Mouse (Mus musculus): Measurements from ENCODE around the gene Hist1h2ab.
"Not testable (repeated sequence)": the region's sequence is repeated elsewhere in the genome, so short reads cannot be mapped to it uniquely, and the experiment has no call there.

The Hist1h2ab gene

DNA sequence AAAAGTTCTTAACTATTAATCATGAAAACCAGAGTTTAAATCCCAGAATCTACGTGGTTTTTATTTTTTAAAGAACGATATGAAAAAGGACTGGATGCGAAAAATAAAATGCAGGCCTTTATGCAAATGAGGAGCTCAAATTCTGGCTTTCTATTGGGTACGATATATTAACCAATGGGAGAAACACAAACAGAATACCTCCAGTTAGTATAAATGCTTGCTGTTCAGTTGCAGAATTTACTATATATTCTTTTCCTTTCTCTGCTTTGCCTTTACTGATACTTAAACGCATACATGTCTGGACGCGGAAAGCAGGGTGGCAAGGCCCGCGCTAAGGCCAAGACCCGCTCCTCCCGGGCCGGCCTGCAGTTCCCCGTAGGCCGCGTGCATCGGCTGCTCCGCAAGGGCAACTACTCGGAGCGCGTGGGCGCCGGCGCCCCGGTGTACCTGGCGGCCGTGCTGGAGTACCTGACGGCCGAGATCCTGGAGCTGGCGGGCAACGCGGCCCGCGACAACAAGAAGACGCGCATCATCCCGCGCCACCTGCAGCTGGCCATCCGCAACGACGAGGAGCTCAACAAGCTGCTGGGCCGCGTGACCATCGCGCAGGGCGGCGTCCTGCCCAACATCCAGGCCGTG is at the start of gene Hist1h2ab:
Hist1h2ab (plus strand) TSS at position 288 of the 639 bp plus-strand sequence.
- DNase-seq = peak; percentile 57 to 68

DNA sequence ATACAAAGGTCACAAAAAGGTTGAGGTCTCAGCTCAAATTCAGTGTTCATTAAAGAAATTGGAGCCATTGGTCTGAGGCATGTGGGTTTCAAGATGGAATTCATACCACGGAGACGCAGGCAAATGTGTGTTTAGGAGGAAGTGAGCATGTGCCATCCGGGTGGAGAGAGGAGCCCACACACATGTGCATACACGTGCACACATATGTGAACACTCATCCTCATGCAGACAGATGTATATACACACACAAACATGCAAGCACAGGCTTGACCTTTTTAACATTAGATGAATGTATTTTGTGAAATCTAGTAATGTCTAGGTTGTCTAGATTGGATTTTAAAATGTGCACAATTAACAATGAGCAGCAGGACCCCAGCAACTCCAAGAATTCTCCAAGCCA is 48.7 kb upstream of the Hist1h2ab start:
- DNase-seq = no peak

DNA sequence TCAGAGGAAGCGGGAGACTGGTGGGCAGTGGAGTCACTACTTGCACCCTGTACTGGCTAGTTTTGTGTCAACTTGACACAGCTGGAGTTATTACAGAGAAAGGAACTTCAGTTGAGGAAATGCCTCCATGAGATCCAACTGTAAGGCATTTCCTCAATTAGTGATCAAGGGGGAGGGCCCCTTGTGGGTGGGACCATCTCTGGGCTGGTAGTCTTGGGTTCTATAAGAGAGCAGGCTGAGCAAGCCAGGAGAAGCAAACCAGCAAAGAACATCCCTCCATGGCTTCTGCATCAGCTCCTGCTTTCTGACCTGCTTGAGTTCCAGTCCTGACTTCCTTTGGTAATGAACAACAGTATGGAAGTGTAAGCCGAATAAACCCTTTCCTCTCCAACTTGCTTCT is 48.1 kb upstream of the Hist1h2ab start:
- DNase-seq = peak in 1 of 2 experiments; percentile 4

DNA sequence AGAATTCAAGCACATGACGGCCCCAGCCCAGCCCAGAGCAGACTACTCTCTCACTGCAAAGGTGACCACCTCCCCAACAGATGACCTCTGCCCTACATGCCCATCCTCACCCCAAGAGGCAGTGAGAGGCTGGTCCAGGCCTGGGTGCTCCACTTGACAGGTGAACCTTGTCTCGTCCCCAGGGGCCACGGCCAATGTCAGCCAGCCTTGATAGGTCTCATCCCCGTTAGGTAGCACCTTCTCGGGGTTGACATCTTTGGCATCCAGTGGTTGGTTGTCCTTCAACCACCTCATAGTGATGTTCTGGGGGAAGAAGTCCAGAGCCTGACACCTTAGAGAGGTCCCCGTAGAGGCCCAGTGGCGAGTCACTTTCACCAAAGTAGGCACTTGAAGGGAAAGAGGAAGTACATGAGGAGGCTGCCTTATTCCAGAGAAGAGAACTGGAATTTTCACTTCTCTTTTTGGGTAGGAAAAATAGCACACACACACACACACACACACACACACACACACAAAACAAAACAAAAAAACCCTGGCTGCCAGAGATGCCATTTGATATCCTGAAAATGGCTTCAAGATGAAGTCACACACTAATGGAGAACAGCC is 45.1 kb upstream of the Hist1h2ab start:
- DNase-seq = peak in 1 of 2 experiments; percentile 16

DNA sequence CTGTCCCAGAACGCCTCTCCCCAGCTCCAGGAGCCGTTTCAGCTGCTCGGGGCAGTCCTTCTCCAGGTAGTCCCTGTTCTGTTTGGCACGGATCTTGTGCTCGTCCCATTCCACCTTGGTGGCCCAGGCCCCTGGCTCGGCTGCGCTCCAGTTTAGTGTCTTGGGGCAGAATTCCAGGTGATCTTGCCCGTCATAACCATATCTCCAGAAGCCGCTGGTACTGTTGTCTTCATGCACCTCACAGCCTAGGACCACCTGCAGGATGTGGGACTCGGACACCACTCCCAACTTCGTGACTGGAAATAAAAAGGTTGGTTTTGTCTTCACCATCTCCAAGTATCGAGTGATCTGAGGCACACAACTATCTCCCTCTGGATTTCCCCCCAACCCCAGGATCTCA is 44.2 kb upstream of the Hist1h2ab start:
- DNase-seq = peak in 1 of 2 experiments; percentile 2

DNA sequence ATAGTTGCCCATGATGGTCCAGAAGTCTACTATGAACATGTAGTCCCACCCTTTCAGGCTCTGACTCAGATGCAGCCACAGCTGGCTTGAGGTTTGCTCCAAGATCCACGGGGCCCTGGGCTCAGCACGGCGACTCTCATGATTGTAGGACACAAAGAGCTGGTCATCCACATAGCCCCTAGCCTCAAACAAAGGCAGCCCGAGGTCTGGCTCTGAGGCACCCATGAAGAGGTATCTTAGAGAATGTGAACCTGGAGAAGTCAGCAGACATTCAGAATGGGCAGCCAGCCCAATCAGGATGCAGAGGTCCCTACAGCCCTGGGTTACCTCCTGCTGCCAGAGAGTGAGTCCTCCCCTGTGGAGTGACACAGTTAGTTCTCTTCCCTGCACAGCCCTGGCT is 42.9 kb upstream of the Hist1h2ab start:
- no peak for DNase-seq

DNA sequence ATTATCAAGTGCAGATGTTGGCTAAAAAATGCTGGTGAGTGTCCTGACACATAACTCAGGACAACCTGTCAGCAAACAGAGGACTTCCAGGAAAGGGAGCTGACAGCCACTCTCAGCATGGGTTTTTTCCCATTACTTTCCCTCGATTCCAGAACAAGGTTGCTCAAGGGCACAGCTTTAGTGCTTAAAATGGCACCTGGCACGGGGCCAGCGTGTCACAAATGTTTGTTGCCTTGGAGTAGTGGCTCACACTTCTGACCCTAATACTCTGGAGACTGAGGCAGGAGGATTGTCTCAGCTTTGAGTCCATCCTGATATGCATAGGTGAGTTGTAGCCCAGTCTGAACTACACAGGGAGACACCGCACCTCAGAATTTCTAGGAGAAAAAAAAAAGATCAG is 42.3 kb upstream of the Hist1h2ab start:
- no peak for DNase-seq

DNA sequence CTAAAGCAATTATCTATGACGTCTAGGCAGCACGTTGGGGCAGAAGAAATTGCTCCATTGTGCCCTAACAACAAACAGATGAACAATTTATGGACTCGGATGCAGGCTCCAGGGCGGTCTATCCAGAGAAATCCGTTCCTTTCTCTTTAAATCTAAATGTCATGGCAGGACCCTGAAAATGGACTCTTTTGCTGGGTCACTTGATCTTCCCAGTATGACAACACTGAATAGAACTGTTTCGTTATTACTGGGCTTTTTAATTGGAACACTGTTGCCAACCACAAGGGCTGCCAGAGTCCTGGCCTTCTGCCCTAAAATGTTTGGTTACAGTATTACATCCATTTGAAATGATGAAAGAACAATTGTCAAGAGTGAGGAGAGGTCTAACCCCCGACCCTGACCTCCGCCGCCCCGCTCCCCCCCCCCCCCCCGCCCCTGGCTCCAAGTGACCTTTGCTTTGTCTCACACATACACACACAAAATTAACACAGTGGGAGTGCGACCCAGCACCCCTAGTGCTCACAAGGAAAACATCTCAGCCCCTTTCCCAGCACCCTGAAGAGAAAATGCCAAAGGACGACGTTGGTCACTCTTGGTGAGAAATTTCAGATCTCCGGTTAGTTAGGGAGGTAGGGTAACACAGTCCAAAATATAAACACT is 41.1 kb upstream of the Hist1h2ab start:
- no peak for DNase-seq

DNA sequence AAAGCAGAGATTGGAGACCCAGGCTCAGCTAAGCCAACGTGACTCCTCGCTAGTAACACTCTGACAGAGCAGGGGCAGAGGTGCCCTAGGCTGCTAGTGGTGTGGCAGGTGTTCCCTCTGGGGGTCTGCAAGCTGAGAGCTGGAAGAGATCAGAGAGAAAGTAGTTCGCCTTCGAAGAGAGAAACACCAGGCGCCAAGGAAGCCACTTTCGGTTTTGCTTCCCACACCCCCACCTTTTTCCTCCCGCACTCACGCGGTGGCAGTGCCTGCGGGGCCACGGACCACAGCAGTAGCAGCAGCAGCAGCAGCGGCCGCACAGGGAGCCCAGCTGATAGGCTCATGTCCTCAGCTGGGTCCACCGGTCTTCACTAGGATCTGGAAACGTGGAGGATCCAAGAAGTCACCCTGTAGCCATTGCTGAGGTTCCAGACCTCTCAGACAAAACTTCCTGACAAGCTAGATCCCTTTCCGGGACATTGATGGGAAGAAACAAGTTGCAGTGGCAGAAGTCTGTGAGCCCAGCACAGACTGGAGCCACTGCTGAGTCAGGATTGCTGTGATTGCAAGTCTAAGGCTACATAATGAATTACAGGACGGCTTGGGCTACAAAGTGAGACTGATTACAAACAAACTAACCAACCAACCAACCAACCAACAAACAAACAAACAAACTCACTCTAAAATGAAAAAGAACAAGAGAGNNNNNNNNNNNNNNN is 40.4 kb upstream of the Hist1h2ab start, which contains the start of gene Hfe:
Hfe (minus strand) TSS at position 481 of the 716 bp plus-strand sequence.
- DNase-seq = peak; percentile 65 to 69

DNA sequence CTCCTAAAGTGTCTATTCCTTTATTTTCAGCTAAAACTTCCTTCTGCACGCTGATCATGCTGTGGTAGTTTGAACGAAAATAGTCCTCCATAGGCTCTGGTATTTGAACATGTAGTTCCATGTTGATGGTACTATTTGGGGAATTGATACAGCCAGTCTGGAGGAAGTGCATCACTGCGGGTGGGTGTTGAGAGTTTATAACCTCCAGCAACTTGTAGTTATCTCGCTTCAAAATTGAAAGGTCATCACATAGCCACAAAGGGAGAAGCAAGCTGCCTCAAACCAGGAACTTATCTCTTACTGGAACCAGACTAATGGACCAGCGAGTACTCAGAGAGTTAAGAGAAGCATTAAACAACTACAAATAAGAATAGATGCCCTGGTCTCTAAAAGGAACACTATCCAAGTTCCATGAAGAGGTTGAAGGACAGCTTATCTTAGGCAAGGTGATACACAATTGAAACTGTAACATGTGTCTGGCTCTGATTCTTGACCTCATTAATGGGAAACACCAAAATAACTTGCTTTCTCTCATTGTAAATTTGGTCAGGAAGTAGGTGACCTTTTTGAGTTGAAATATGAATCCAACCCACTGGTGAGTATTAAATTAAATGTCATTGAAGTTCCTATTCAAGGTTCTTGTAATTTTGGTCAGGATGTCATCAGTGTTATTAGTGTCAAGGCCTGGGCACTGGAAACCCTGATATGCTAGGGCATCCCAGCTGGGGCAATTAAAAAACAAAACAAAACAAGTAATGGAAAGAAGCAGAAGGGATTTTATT is 34.5 kb upstream of the Hist1h2ab start:
- DNase-seq = no peak

DNA sequence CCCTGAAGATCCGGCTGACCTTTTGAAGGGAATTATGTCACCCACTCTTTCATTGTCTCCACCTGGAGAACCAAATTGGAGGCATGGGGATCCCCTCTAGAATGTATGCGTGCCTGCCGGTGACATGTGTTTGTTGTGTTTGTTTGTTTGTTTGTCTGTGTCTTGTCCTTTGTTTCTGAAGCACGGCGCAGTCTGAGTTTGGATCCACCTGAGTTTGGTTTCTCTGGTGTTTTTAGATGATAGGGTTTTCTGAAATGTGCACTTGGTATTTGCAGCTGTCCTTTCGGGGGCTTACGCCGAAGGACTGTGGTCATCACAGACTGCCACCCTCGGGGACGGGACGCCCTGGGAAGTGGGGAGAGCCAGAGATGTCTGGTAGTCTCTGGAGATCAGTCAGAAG is 33.8 kb upstream of the Hist1h2ab start:
- DNase-seq = no peak

DNA sequence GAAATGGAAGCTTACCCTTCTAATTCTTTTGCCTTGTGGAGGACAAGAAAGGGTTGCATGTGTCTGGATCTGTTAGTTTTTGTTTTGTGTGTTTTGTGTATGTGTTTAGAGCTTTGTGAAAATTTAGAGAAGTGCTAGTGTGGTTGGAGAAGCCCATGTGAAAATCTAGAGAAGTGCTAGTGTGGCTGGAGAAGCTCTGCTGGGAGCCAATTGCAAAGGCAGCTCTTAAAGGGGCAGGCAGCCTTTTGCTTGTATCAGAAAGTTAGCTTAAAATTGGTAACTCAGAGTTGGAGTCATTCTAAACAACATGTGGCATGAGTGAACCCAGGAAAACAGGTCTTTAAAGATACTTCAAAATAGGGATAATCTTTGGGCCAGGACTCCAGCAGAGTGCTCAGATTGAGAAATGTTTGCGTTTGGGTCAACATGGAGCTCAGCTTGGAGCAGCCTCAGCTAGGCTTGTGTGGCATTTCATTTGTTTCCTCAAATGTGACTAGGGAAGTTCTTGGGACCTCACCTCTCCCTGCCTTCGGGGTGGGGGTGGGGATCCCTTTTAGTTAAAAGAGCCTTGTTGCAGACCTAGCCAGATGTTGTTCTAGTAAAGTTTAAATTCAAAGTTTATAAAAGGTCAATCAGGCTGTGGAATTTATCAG is 33.2 kb upstream of the Hist1h2ab start:
- DNase-seq = not testable (repeated sequence)

DNA sequence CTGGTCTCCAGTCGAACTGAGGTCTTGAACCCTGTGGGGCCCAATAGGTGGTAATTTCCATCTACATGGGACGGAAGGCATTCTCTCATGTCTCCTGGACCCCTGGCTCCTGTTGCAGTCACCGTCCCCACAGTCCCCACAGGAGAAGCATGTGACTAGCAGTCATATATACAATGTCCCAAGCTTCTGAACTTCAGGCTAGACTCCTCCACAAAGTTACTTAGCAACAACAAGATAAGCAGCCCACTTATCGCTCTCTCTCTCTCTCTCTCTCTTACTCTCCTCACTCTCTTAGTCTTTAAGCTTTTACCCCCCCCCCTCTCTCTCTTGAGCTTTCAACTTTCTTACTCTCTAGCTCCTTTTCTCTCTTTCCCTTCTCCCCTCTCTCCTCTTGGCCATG is 26.7 kb upstream of the Hist1h2ab start:
- DNase-seq = no peak

DNA sequence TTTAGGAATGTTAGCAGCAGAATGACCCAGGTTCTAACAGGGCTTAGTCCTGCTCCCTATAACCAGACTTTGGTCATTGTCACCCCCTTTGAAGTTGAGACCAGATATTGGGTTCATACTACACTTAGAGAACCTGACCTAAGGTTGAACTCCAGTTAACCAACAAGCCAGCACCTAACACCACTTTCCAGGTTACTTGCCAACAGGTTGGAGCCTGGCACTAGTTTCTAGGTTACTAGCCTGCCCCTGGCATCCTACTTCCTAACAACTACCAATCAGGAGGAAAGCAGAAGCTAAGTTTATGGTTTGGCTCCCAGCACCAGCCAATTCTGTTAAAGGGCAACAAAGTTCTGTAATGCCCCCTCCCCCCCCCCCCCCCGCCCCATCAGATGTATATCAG is 25.7 kb upstream of the Hist1h2ab start:
- no peak for DNase-seq

DNA sequence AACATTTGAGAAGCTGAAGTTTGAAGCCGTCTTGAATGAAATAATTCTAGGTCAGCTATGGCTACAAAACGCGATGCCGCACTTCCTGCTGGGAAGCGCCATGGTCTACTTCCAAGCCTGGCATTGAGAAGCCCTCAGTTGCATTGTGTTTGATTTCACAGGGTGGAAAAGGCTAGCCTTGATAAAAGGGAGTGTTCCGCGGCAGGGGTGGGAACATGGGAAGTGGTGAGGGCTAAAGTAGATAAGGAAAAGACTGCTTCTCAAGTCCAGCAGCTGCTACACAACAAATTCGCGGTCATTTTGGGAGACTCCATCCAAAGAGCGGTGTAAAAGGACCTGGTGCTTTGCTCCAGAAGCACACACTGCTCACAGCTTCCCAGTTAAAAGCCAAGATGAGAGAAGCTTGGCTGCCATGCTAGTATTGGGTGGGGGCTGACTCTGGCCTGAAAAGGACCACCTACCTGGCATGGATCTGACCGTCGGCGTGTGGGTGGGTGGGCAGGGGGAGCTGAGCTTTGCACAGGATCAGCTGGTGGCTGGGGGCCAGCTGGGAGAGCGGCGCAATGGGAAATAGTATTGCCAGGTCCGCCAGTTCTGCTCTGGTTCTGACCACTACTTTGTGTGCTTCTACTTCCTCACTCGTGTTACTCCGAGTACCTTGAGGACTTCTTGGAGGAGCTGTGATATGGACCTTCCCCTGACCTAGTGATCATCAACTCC is 22.3 kb upstream of the Hist1h2ab start:
- DNase-seq = no peak

DNA sequence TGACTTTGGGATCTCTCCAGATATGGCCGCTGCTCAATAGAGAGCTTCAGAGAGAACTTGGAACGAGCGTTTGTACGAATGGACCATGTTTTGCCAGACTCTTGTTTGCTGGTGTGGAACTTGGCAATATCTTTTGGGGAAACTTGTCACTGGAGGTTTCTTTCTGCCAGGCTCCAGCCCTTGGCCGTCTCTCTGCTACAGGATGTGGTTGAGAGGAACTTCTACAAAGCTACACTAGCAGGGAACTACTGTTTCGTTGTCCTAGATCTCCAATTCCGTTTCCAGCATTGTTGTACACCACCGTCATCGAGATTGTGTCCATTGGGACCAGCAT is 21.8 kb upstream of the Hist1h2ab start:
- no peak for DNase-seq

DNA sequence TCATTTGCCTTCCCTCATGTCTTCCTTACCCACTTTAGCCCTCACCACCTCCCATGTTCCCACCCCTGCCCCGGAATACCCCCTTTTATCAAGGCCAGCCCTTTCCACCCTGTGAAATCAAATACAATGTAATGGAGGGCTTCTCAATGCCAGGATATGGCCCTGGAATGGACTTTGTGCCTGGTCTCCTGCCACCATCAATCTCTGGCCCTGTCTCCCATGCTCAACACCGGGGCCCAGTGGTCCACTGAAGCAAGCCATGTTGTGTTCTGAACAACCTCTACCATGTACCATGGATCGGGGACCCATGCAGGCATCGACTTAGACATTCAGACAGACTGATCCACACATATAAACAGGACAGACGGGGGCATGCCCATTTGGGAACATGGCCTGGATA is 21.2 kb upstream of the Hist1h2ab start:
- no peak for DNase-seq

DNA sequence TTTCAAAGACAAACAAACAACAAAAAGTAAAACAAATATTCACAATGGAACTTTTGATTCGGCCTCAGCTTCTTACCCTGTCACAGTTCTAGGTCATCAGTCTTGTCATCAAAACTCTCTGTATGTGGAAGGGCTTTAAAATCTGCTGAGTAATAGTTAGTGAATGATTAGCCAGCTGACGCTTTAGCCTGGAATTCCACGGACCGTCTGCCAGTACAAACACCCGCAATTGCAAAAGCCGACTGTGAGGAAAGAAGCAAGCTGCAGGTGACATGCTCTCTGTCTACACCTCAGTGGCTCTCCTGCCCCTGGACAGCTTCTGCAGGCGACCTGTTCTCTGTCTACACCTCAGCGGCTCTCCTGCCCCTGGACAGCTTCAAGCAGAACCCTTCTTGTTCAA is 20.4 kb upstream of the Hist1h2ab start:
- DNase-seq = peak in 1 of 2 experiments; percentile 52

DNA sequence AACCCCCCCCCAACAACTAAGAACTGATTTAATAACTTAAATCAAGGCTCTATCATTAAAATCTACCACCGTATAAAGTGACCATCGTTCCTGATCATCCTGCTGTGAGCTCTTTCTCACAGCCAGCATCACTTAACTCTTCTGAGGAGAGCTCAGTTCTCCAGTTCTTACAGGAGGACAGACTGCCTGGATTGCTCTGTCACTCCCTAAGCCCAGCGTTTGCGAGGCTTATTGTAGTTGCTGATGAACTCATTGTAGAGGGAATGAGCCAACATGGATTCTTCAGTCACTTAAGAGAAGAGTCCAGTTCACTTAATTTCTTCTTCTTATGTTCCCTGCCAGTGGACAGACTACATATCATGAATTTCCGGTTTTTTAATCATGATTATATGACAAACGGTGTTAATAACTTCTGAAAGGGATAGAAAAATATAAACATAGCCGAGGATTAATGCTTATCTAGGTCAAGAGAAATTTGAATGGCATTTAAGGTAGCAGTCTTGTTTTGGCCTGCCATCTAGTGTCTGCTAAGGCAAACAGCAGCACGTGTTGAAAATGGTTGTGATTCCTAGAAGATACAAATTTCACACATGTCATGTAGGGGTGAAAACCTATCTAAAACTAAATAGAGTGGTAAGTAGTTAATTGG is 18.6 kb upstream of the Hist1h2ab start:
- DNase-seq = peak in 1 of 2 experiments; percentile 60

DNA sequence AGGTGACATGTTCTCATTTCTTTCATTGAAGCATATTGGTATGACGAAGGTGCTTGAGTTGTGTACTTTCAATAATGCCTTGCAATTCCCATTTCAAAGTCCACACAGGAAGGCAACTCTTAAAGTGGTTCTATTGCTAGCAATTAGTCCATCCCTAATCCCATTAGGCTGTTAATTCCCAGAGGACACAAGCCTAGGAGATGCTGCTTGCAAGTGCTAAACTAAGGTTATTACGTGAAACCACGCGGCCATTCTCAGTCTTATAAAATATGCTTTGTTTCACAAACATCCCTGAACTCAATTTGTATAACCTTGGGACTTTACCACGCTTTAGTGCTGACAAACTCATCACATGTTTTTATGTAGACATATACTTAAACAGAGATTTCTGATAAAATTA is 13.8 kb upstream of the Hist1h2ab start:
- no peak for DNase-seq

DNA sequence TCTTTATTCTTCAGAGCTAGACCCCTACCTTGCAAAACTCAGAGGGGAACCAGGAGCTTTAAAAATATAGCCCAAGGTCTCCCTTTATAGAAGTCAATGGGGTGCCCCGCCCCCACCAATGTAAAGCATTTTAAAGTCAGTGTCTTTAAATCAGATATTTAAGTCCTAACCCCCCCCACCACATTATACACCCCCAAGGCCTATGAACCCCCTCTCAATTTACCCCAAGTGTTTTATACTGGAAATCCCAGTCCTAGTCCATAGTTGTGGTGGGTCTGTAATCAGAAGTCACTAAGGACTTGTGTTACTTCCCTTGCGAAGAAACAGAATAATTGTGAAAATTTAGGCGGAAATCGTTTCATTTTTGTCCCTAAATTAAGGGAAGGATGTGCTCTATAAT is 12.9 kb upstream of the Hist1h2ab start:
- no peak for DNase-seq

Measured in lung, postnatal 4 days (tissue).